10 mouse cellular contexts compared by ENCODE assay signal in the genomic region with DNA sequence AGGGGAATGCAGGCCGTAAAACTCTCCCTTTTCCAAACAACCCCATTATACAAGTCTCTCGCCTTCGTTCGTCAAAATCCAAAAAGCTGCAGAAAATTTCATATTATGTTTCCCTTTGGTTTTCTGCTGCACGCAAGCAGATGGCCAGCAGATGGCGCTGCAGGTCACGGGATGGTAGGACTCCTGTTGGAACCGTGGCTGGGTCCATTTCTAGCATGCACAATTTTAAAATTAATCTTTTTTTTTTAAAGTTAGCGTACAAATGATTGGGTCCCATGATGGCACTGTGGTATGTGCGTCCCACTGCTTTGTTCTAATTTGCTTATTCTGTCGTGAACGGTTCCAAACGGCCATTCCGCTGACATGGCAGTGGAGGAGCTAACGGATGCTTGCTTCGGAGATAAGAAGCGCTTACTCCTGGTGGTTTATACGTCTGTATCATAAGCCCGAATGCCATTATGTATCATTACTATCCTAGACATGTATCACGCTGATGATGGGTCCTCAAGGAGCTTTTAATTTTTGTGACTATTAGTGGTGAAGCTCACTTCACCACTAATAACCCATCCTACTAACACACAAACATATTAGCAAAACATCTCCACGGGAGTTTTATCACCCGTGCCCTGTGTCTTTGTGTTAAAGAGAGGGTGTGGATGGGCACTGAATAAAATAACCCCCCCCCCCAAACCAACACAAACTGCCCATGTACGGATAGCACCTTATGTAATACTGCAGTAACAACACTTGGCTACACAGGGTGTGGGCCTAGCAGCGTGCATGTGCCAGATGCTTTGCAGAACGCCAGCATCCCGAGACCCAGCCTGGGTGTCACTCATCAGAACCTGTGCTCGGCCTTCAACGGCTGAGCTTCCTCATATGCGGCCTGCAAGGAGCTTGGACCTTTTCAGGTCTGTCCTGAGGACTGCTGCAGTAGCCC.
DNase-seq lines count a peak whose midpoint lies in the region; ATAC-seq and TF ChIP-seq lines count a peak whose summit lies in the region.
"Had no signal": no experiment of that assay in that cellular context is flagged by ENCODE, and none has a peak within 500 bp of the region (broad histone marks: within the 10 kb centered on the region; RNA-seq: fewer than 3 reads in every experiment).

No protein-coding gene starts in this region.

- intact Hi-C loops in heart, postnatal 14 days (cut with DNase I), result loop anchor here (5.0 kb wide), 3 partner anchors 136 to 556 kb away; partner anchors contain the start of genes Irak3 and Tmbim4
- intact Hi-C loops in left cerebral cortex, postnatal 25 days (cut with DNase I), result loop anchor here (1.0 to 5.0 kb wide), 3 partner anchors 133 to 556 kb away; partner anchors contain the start of genes Irak3 and Tmbim4

- peak; percentile 28 to 82 (median 49); a peak in 5 of 6 replicates for TF ChIP-seq CTCF in MEL (IDR thresholded peaks at IDR 0.05 in 2 of 3, conservative IDR thresholded peaks at IDR 0.05 in 1 of 3; ENCODE audit: control insufficient read depth in 1 of 3, insufficient read depth in 1 of 3, low read depth in 2 of 3, low read length in 3 of 3, poor library complexity in 1 of 3, severe bottlenecking in 1 of 3)

- H3K9ac ChIP-seq in MEL (ENCODE audit: control insufficient read depth, low read depth, low read length, poor library complexity, severe bottlenecking), result no peak overlapping the region
- no peak overlapping the region for H3K9ac ChIP-seq in midbrain, embryonic 14.5 days (replicated peaks; ENCODE audit: low read length)

- no peaks in the 10 kb centered on the region for H3K36me3 ChIP-seq in MEL (ENCODE audit: control insufficient read depth in 1 of 2, insufficient read depth in 2 of 2, low read length in 2 of 2)
- no peaks in the 10 kb centered on the region for H3K36me3 ChIP-seq in midbrain, embryonic 14.5 days (ENCODE audit: control insufficient read depth, insufficient read depth, low read length)
- H3K36me3 ChIP-seq: G1E had no signal

- no peak for ATAC-seq in midbrain, embryonic 14.5 days (ENCODE audit: low FRiP score, low TSS enrichment)

- peak; percentile 3 for DNase-seq in cerebellum, adult 11 months
- DNase-seq in cerebellum, adult 11-12 months, result no peak
- peak; percentile 22 for DNase-seq in MEL (ENCODE audit: low read depth, low spot score)
- DNase-seq in cerebellum, postnatal 36 days, result peak; percentile 51 to 54
- peak; percentile 51 to 69 for DNase-seq in heart, postnatal 14 days
- peak; percentile 61 to 71 for DNase-seq in left cerebral cortex, postnatal 25 days (ENCODE audit: low spot score in 2 of 2)
- peak; percentile 88 for DNase-seq in midbrain, embryonic 14.5 days
- peak; percentile 86 for DNase-seq in testis, postnatal 10 days (ENCODE audit: low spot score)

- no peak overlapping the region for H3K27ac ChIP-seq in MEL (ENCODE audit: control insufficient read depth, low read depth, low read length)
- H3K27ac ChIP-seq in midbrain, embryonic 14.5 days (replicated peaks; ENCODE audit: low read depth, low read length), result no peak overlapping the region; the same call in 1 of the 2 replicates
- H3K27ac ChIP-seq: macrophage had no signal

- H3K4me1 ChIP-seq in MEL (ENCODE audit: control insufficient read depth in 1 of 2, insufficient read depth in 2 of 2, low read length in 2 of 2), result no peaks in the 10 kb centered on the region
- H3K4me1 ChIP-seq in midbrain, embryonic 14.5 days (ENCODE audit: control insufficient read depth, insufficient read depth, low read length), result 0 out of 2 replicates have a peak, but pooled peaks cover 10% of the 10 kb centered on the region

- no peak overlapping the region for H3K4me2 ChIP-seq in midbrain, embryonic 14.5 days (ENCODE audit: low read length)

- no peaks in the 10 kb centered on the region for H3K79me2 ChIP-seq in MEL (ENCODE audit: control insufficient read depth, insufficient read depth, low read length, poor library complexity)

- no peaks in the 10 kb centered on the region for H3K27me3 ChIP-seq in MEL (ENCODE audit: control insufficient read depth in 1 of 2, insufficient read depth in 2 of 2, low read length in 2 of 2)
- H3K27me3 ChIP-seq in midbrain, embryonic 14.5 days (ENCODE audit: control insufficient read depth, insufficient read depth, low read length), result no peaks in the 10 kb centered on the region

- no peak for TF ChIP-seq EP300 in MEL (IDR thresholded peaks at IDR 0.05; ENCODE audit: low read depth in 1 of 2, low read length in 2 of 2)

- TF ChIP-seq POLR2A in MEL (IDR thresholded peaks at IDR 0.05; ENCODE audit: control insufficient read depth in 1 of 2, insufficient read depth in 1 of 2, low read depth in 1 of 2, low read length in 2 of 2, poor library complexity in 1 of 2), result no peak

- 68% methylated on average over 29 of the region's 29 CpGs for WGBS in midbrain, embryonic 14.5 days

- TF ChIP-seq RAD21 in MEL (IDR thresholded peaks at IDR 0.05; ENCODE audit: low read depth, low read length), result peak; percentile 45

- H3K4me3 ChIP-seq in MEL (ENCODE audit: control insufficient read depth in 1 of 2, insufficient read depth in 1 of 2, low read depth in 2 of 2, low read length in 2 of 2), result no peak overlapping the region
- no peak overlapping the region for H3K4me3 ChIP-seq in midbrain, embryonic 14.5 days (replicated peaks; ENCODE audit: low read depth, low read length)

- H3K9me3 ChIP-seq in MEL (replicated peaks; ENCODE audit: insufficient read depth, low read length), result no peaks in the 10 kb centered on the region
- H3K9me3 ChIP-seq in midbrain, embryonic 14.5 days (ENCODE audit: control insufficient read depth, low read length), result no peaks in the 10 kb centered on the region

TF ChIP-seq in MEL, 35 proteins besides CTCF, POLR2A, EP300 and RAD21:
- TF ChIP-seq SMC3 (IDR thresholded peaks at IDR 0.05; ENCODE audit: low read depth, low read length), result peak; percentile 44
- no peak for TF ChIP-seq USF2 (IDR thresholded peaks at IDR 0.05; ENCODE audit: borderline replicate concordance in 1 of 2, insufficient read depth in 1 of 2, low read depth in 1 of 2, low read length in 2 of 2)
- no peak for TF ChIP-seq ZNF384 (IDR thresholded peaks at IDR 0.05; ENCODE audit: low read depth, low read length)
- TF ChIP-seq POLR2AphosphoS2 (IDR thresholded peaks at IDR 0.05; ENCODE audit: low read length), result no peak
- no peak for TF ChIP-seq CHD1 (IDR thresholded peaks at IDR 0.05; ENCODE audit: low read depth, low read length)
TF ChIP-seq in MEL: peak in this region for 1.
